Mouse (Mus musculus): ENCODE data around the gene Fmo4.

GRCm38 (mm10) chr1:162748761-162749160 is 65.0 kb downstream of the Fmo4 start:
- TF ChIP-seq CTCF (IDR thresholded peaks at IDR 0.05; ENCODE audit: low read depth, low read length) (no peak), TAL1 (conservative IDR thresholded peaks at IDR 0.05; ENCODE audit: low read depth, low read length) (no peak), POLR2AphosphoS5 (IDR thresholded peaks at IDR 0.05; ENCODE audit: insufficient replicate concordance, low read depth, low read length) (no peak)

Measured in G1E (cell line).